ENCODE assay signal across 9 mouse cellular contexts in genomic region chr3:87949266-87949954, GRCm38 (mm10). TPM values are rescaled to one million over a fixed set of nuclear protein-coding genes. Genes with fewer than 3 reads are reported as not detected.
DNase-seq lines count a peak whose midpoint lies in the region; ATAC-seq and TF ChIP-seq lines count a peak whose summit lies in the region.
"Had no signal": no experiment of that assay in that cellular context is flagged by ENCODE, and none has a peak within 500 bp of the region (broad histone marks: within the 10 kb centered on the region; RNA-seq: fewer than 3 reads in every experiment).

No protein-coding gene starts in this region.

- H3K9me3 ChIP-seq in stomach, embryonic 14.5 days (ENCODE audit: control insufficient read depth, low read depth, low read length): no peaks in the 10 kb centered on the region
- H3K9me3 ChIP-seq in stomach, postnatal 0 days (ENCODE audit: control insufficient read depth, low read length): no peaks in the 10 kb centered on the region
- H3K9me3 ChIP-seq in midbrain, embryonic 12.5 days: no peaks in the 10 kb centered on the region
- H3K9me3 ChIP-seq: megakaryocyte, embryonic 14.5 days had no signal

- H3K4me1 ChIP-seq in stomach, embryonic 14.5 days (ENCODE audit: control insufficient read depth, insufficient read depth, low read length): peaks cover 51% of the 10 kb centered on the region
- H3K4me1 ChIP-seq in stomach, postnatal 0 days (replicated peaks; ENCODE audit: control insufficient read depth, insufficient read depth): peaks cover 3% of the 10 kb centered on the region
- peaks cover 91% of the 10 kb centered on the region for H3K4me1 ChIP-seq in midbrain, embryonic 12.5 days

- peak overlapping the region; percentile 26 for H3K4me3 ChIP-seq in stomach, embryonic 14.5 days (ENCODE audit: low read depth, low read length)
- H3K4me3 ChIP-seq in stomach, postnatal 0 days (ENCODE audit: low read depth, low read length): no peak overlapping the region
- peak overlapping the region; percentile 46 for H3K4me3 ChIP-seq in midbrain, embryonic 12.5 days
- no peak overlapping the region for H3K4me3 ChIP-seq in gastrocnemius, adult 2 months
- H3K4me3 ChIP-seq: left cerebral cortex, adult 2 months had no signal

- H3K27me3 ChIP-seq in stomach, embryonic 14.5 days (ENCODE audit: control insufficient read depth, insufficient read depth, low read length): no peaks in the 10 kb centered on the region
- H3K27me3 ChIP-seq in stomach, postnatal 0 days (ENCODE audit: control insufficient read depth, insufficient read depth, low read length): no peaks in the 10 kb centered on the region
- no peaks in the 10 kb centered on the region; the same call in 1 of the 2 replicates for H3K27me3 ChIP-seq in midbrain, embryonic 12.5 days

- 0 out of 2 replicates have a peak overlapping the region, but pooled peaks have one; percentile 18 for H3K9ac ChIP-seq in stomach, embryonic 14.5 days (replicated peaks; ENCODE audit: low read depth, low read length)
- H3K9ac ChIP-seq in stomach, postnatal 0 days (ENCODE audit: low read length): no peak overlapping the region
- H3K9ac ChIP-seq in midbrain, embryonic 12.5 days (replicated peaks): peak overlapping the region; percentile 48

- 14% methylated on average over 16 of the region's 16 CpGs for WGBS in stomach, embryonic 14.5 days
- WGBS in stomach, postnatal 0 days: 33% methylated on average over 14 of the region's 16 CpGs
- WGBS in midbrain, embryonic 12.5 days: 2% methylated on average over 16 of the region's 16 CpGs

- peak overlapping the region; percentile 68 for H3K4me2 ChIP-seq in stomach, embryonic 14.5 days (replicated peaks; ENCODE audit: low read depth, low read length)
- H3K4me2 ChIP-seq in stomach, postnatal 0 days (replicated peaks; ENCODE audit: low read depth): no peak overlapping the region; the same call in 1 of the 2 replicates
- peak overlapping the region; percentile 67 for H3K4me2 ChIP-seq in midbrain, embryonic 12.5 days (replicated peaks)

- no peak for ATAC-seq in stomach, embryonic 14.5 days (ENCODE audit: insufficient number of reproducible peaks, insufficient read depth, low FRiP score, low read depth)
- no peak for ATAC-seq in stomach, postnatal 0 days (ENCODE audit: low FRiP score, low TSS enrichment)
- no peak for ATAC-seq in midbrain, embryonic 12.5 days (ENCODE audit: low FRiP score, low read depth)
- ATAC-seq in granulocyte monocyte progenitor cell, adult 5-6 weeks (replicated peaks; ENCODE audit: poor library complexity, severe bottlenecking): no peak

- 0 out of 2 replicates have a peak overlapping the region, but pooled peaks have one; percentile 33 for H3K27ac ChIP-seq in stomach, embryonic 14.5 days (ENCODE audit: low read length)
- no peak overlapping the region for H3K27ac ChIP-seq in stomach, postnatal 0 days (replicated peaks)
- H3K27ac ChIP-seq in midbrain, embryonic 12.5 days (replicated peaks): peak overlapping the region; percentile 83
- H3K27ac ChIP-seq in gastrocnemius, adult 2 months: no peak overlapping the region
- H3K27ac ChIP-seq: left cerebral cortex, adult 2 months had no signal

- no peak for TF ChIP-seq CTCF in stomach, postnatal 0 days (IDR thresholded peaks at IDR 0.05; ENCODE audit: low read depth)
- TF ChIP-seq CTCF in gastrocnemius, adult 2 months (IDR thresholded peaks at IDR 0.05): no peak

- H3K36me3 ChIP-seq in stomach, embryonic 14.5 days (ENCODE audit: control insufficient read depth, insufficient read depth, low read length): no peaks in the 10 kb centered on the region
- H3K36me3 ChIP-seq in stomach, postnatal 0 days (ENCODE audit: control insufficient read depth, insufficient read depth, low read length): no peaks in the 10 kb centered on the region
- H3K36me3 ChIP-seq in midbrain, embryonic 12.5 days: peaks cover 11% of the 10 kb centered on the region; the same call in 1 of the 2 replicates

- intact Hi-C loops in gastrocnemius, adult 2 months (cut with DNase I): no loop called here

- no peak for TF ChIP-seq EP300 in stomach, postnatal 0 days (optimal IDR thresholded peaks at IDR 0.05)

- no peak for DNase-seq in stomach, postnatal 0 days (ENCODE audit: low spot score)
- peak; percentile 75 for DNase-seq in forelimb bud, embryonic 11.5 days (ENCODE audit: low read depth, low spot score)
- DNase-seq in gastrocnemius, adult 2 months: no peak
- no peak for DNase-seq in natural killer cell, adult 2 months (ENCODE audit: low spot score in 2 of 2)

RNA-seq across cellular contexts. Expression of gene Crabp2, which starts 0.9 kb away (rescaled TPM):
- 30.7 and 44.1 TPM in 2 replicates for polyA plus RNA-seq in stomach, embryonic 14.5 days (2014; fragmentation: Nextera tagmentation; extraction: Ambion mirVana)
- 40.4 and 44.3 TPM in 2 replicates for polyA plus RNA-seq in stomach, postnatal 0 days (2015; fragmentation: Nextera tagmentation; extraction: Ambion mirVana)
- polyA plus RNA-seq in midbrain, embryonic 12.5 days (2016; fragmentation: Nextera tagmentation; extraction: Ambion mirVana): 291 and 335 TPM in 2 replicates
- not detected in 2 replicates for total RNA-seq in granulocyte monocyte progenitor cell, adult 5-6 weeks (2014; fragmentation: Nextera tagmentation)
- total RNA-seq in granulocyte monocyte progenitor cell, adult 5-6 weeks (2017): not detected in 2 replicates
- total RNA-seq in gastrocnemius, adult 2 months (2021): under 1 TPM in 1 of 2 experiments, not detected in 1; 0.42 TPM

RNA-seq across cellular contexts. Expression of gene Rrnad1, which starts 18.9 kb away (rescaled TPM):
- 17.9 and 20.0 TPM in 2 replicates for polyA plus RNA-seq in stomach, embryonic 14.5 days (2014; fragmentation: Nextera tagmentation; extraction: Ambion mirVana)
- polyA plus RNA-seq in stomach, postnatal 0 days (2015; fragmentation: Nextera tagmentation; extraction: Ambion mirVana): 7.1 and 7.6 TPM in 2 replicates
- polyA plus RNA-seq in midbrain, embryonic 12.5 days (2016; fragmentation: Nextera tagmentation; extraction: Ambion mirVana): 23.5 and 24.2 TPM in 2 replicates
- 20.7 and 30.7 TPM in 2 replicates for total RNA-seq in granulocyte monocyte progenitor cell, adult 5-6 weeks (2014; fragmentation: Nextera tagmentation)
- 13.6 and 13.8 TPM in 2 replicates for total RNA-seq in granulocyte monocyte progenitor cell, adult 5-6 weeks (2017)
- 1 to 10 TPM; 4.7 to 5.0 TPM for total RNA-seq in gastrocnemius, adult 2 months (2021)

RNA-seq across cellular contexts. Expression of gene Isg20l2, which starts 19.3 kb away (rescaled TPM):
- 31.9 and 35.4 TPM in 2 replicates for polyA plus RNA-seq in stomach, embryonic 14.5 days (2014; fragmentation: Nextera tagmentation; extraction: Ambion mirVana)
- polyA plus RNA-seq in stomach, postnatal 0 days (2015; fragmentation: Nextera tagmentation; extraction: Ambion mirVana): 20.2 and 21.5 TPM in 2 replicates
- polyA plus RNA-seq in midbrain, embryonic 12.5 days (2016; fragmentation: Nextera tagmentation; extraction: Ambion mirVana): 78.7 and 79.0 TPM in 2 replicates
- total RNA-seq in granulocyte monocyte progenitor cell, adult 5-6 weeks (2014; fragmentation: Nextera tagmentation): 49.5 and 63.1 TPM in 2 replicates
- 45.7 and 51.4 TPM in 2 replicates for total RNA-seq in granulocyte monocyte progenitor cell, adult 5-6 weeks (2017)
- total RNA-seq in gastrocnemius, adult 2 months (2021): 1 to 10 TPM; 7.6 to 8.1 TPM

RNA-seq across cellular contexts. Expression of gene Nes, which starts 21.5 kb away (rescaled TPM):
- polyA plus RNA-seq in stomach, embryonic 14.5 days (2014; fragmentation: Nextera tagmentation; extraction: Ambion mirVana): 10.5 and 10.6 TPM in 2 replicates
- polyA plus RNA-seq in stomach, postnatal 0 days (2015; fragmentation: Nextera tagmentation; extraction: Ambion mirVana): 5.3 and 5.7 TPM in 2 replicates
- polyA plus RNA-seq in midbrain, embryonic 12.5 days (2016; fragmentation: Nextera tagmentation; extraction: Ambion mirVana): 183 and 196 TPM in 2 replicates
- not detected in 2 replicates for total RNA-seq in granulocyte monocyte progenitor cell, adult 5-6 weeks (2014; fragmentation: Nextera tagmentation)
- 0.05 TPM in 1 of 2 replicates, not detected in the other for total RNA-seq in granulocyte monocyte progenitor cell, adult 5-6 weeks (2017)
- 10 to 100 TPM in 1 of 2 experiments, 1 to 10 TPM in 1; 9.1 to 17.2 TPM for total RNA-seq in gastrocnemius, adult 2 months (2021)

RNA-seq across cellular contexts. Expression of gene Mrpl24, which starts 30.1 kb away (rescaled TPM):
- 73.5 and 75.5 TPM in 2 replicates for polyA plus RNA-seq in stomach, embryonic 14.5 days (2014; fragmentation: Nextera tagmentation; extraction: Ambion mirVana)
- 61.4 and 63.4 TPM in 2 replicates for polyA plus RNA-seq in stomach, postnatal 0 days (2015; fragmentation: Nextera tagmentation; extraction: Ambion mirVana)
- polyA plus RNA-seq in midbrain, embryonic 12.5 days (2016; fragmentation: Nextera tagmentation; extraction: Ambion mirVana): 73.5 and 77.8 TPM in 2 replicates
- total RNA-seq in granulocyte monocyte progenitor cell, adult 5-6 weeks (2014; fragmentation: Nextera tagmentation): 165 and 169 TPM in 2 replicates
- 112 and 134 TPM in 2 replicates for total RNA-seq in granulocyte monocyte progenitor cell, adult 5-6 weeks (2017)
- 10 to 100 TPM; 44.1 to 50.2 TPM for total RNA-seq in gastrocnemius, adult 2 months (2021)

Comparison
In these comparisons a context has a peak if more than half of its experiments do, and no peak if none do; other contexts are left out.
1. H3K27ac ChIP-seq: peak in stomach, embryonic 14.5 days (single experiment) and midbrain, embryonic 12.5 days (single experiment); none in stomach, postnatal 0 days (single experiment) and gastrocnemius, adult 2 months (single experiment).
2. H3K4me3 ChIP-seq: peak in stomach, embryonic 14.5 days (single experiment) and midbrain, embryonic 12.5 days (single experiment); none in stomach, postnatal 0 days (single experiment) and gastrocnemius, adult 2 months (single experiment).